Mouse (Mus musculus) heart, adult 2 months (tissue): ENCODE measurements around the gene Poglut1. TPM values are rescaled to one million over a fixed set of nuclear protein-coding genes. Genes with fewer than 3 reads are reported as not detected.

ENCODE experiments used
- DNase-seq, 2 experiments: peaks; one replicate each; pipeline ENCODE4 v3.0.0; 2021
- H3K27ac ChIP-seq: fragments of 200-600 bp; 2 replicates; pipeline ENCODE4 v1.8.1; 2022
- H3K27me3 ChIP-seq: fragments of 200-500 bp; 2 replicates; pipeline ENCODE4 v1.6.1; 2012; ENCODE audit warnings: mild to moderate bottlenecking, low read length, inconsistent platforms, mixed read lengths; ENCODE audit not compliant: control insufficient read depth, insufficient read depth
- H3K36me3 ChIP-seq: fragments of 200-500 bp; 2 replicates; pipeline ENCODE4 v1.6.1; 2012; ENCODE audit warnings: low read length, inconsistent platforms; ENCODE audit not compliant: control insufficient read depth, insufficient read depth
- H3K4me1 ChIP-seq: fragments of 200-500 bp; 2 replicates; pipeline ENCODE4 v1.6.1; 2011; ENCODE audit warnings: low read length; ENCODE audit not compliant: control insufficient read depth, insufficient read depth
- H3K4me3 ChIP-seq: fragments of 200-600 bp; 2 replicates; pipeline ENCODE4 v1.8.1; 2022
- H3K79me2 ChIP-seq: fragments of 200-500 bp; replicated peaks from 2 replicates; pipeline ENCODE4 v1.6.1; 2012; ENCODE audit warnings: mild to moderate bottlenecking, inconsistent platforms, low read length, moderate library complexity, mixed read lengths; ENCODE audit not compliant: control insufficient read depth, insufficient read depth
- H3K9ac ChIP-seq: fragments of 200-500 bp; 2 replicates; pipeline ENCODE4 v1.6.1; 2012; ENCODE audit warnings: low read depth, mild to moderate bottlenecking, control low read depth, inconsistent platforms, low read length, mixed read lengths
- CTCF ChIP-seq: fragments of 200-600 bp; IDR thresholded peaks from 2 replicates; pipeline ENCODE4 v1.8.1; 2022; ENCODE audit warnings: antibody characterized with exemption, mild to moderate bottlenecking, moderate library complexity
- EP300 ChIP-seq: fragments of 200-500 bp; IDR thresholded peaks from 2 replicates; pipeline ENCODE4 v1.6.1; 2011; ENCODE audit warnings: low read depth, low read length, control low read depth; ENCODE audit not compliant: insufficient read depth
- POLR2A ChIP-seq: fragments of 200-500 bp; IDR thresholded peaks from 2 replicates; pipeline ENCODE4 v1.6.1; 2011; ENCODE audit warnings: mild to moderate bottlenecking, low read depth, low read length, control low read depth; ENCODE audit not compliant: insufficient read depth
- WGBS: fragments of 180-500 bp; shearing (Covaris S2); methylation state at CpG from one replicate; pipeline ENCODE4 v1.1.7; 2018; 5-methylcytosine and 5-hydroxymethylcytosine counted together
- intact Hi-C: fragments of 180-260 bp; cut with DNase I; formaldehyde crosslinking; loops from one replicate; pipeline ENCODE4 v1.15.1; 2025
- polyA plus RNA-seq: library from polyadenylated mRNA; depleted of rRNA; stranded (reverse); fragments of >200 nt; gene quantifications from 2 replicates; pipeline ENCODE4 v1.2.3, GENCODE M21; 2012; rRNA removed
- total RNA-seq, 2 experiments: library from RNA; stranded (reverse); gene quantifications; 2 replicates each; pipeline ENCODE4 v1.2.3; 2021

Poglut1 gene
- total and polyA plus RNA-seq, 3 experiments = 10.8 to 12.9 (median 11.0) TPM

GRCm38 (mm10) chr16:38475681-38476311 lies 74.3 kb downstream of the Poglut1 start:
- intact Hi-C loops = loop anchor here (2.0 kb wide), 1 partner anchor 23 kb away; the partner anchor contains the start of gene Adprh
- Histone ChIP-seq H3K27me3 (no peaks in the 10 kb centered on the region), H3K4me1 (peaks cover 2% of the 10 kb centered on the region), H3K4me3 (no peak overlapping the region; the same call in 1 of the 2 replicates), H3K79me2 (no peaks in the 10 kb centered on the region), H3K36me3 (no peaks in the 10 kb centered on the region), H3K9ac (peak overlapping the region; percentile 81), H3K27ac (no peak overlapping the region; the same call in 1 of the 2 replicates)
- WGBS = 38% methylated on average over 4 of the region's 4 CpGs
- DNase-seq = no peak
- TF ChIP-seq CTCF (no peak), EP300 (no peak), POLR2A (no peak)

Other genes starting within 250 kb of the Poglut1 start
- not detected for gene Maats1, start 208.1 kb downstream of the Poglut1 start, total RNA-seq
- gene Maats1, start 208.1 kb downstream of the Poglut1 start, polyA plus RNA-seq = 0.20 TPM in 1 of 2 replicates, not detected in the other
- gene Cox17, start 203.3 kb downstream of the Poglut1 start, total RNA-seq = 100 to 1,000 TPM; 295 to 358 TPM
- 190 and 221 TPM in 2 replicates for gene Cox17, start 203.3 kb downstream of the Poglut1 start, polyA plus RNA-seq
- not detected for gene Gm21987, start 203.2 kb downstream of the Poglut1 start, total RNA-seq
- gene Gm21987, start 203.2 kb downstream of the Poglut1 start, polyA plus RNA-seq = not detected in 2 replicates
- gene Popdc2, start 188.0 kb downstream of the Poglut1 start, total RNA-seq = 100 to 1,000 TPM; 462 to 476 TPM
- gene Popdc2, start 188.0 kb downstream of the Poglut1 start, polyA plus RNA-seq = 695 and 745 TPM in 2 replicates
- 1 to 10 TPM; 6.8 to 8.8 TPM for gene Pla1a, start 117.1 kb downstream of the Poglut1 start, total RNA-seq
- 9.6 and 13.6 TPM in 2 replicates for gene Pla1a, start 117.1 kb downstream of the Poglut1 start, polyA plus RNA-seq
- 10 to 100 TPM; 23.4 to 25.2 TPM for gene Adprh, start 97.6 kb downstream of the Poglut1 start, total RNA-seq
- gene Adprh, start 97.6 kb downstream of the Poglut1 start, polyA plus RNA-seq = 21.0 and 27.9 TPM in 2 replicates
- gene Cd80, start 94.7 kb downstream of the Poglut1 start, total RNA-seq = under 1 TPM; 0.86 to 0.89 TPM
- 0.59 and 0.88 TPM in 2 replicates for gene Cd80, start 94.7 kb downstream of the Poglut1 start, polyA plus RNA-seq
- 10 to 100 TPM; 60.4 to 66.1 TPM for gene Timmdc1, start 27.6 kb downstream of the Poglut1 start, total RNA-seq
- gene Timmdc1, start 27.6 kb downstream of the Poglut1 start, polyA plus RNA-seq = 22.2 and 27.0 TPM in 2 replicates
- 10 to 100 TPM; 18.3 to 21.8 TPM for gene Tmem39a, start 8.4 kb upstream of the Poglut1 start, total RNA-seq
- 45.3 and 65.2 TPM in 2 replicates for gene Tmem39a, start 8.4 kb upstream of the Poglut1 start, polyA plus RNA-seq
- gene Arhgap31, start 163.0 kb upstream of the Poglut1 start, total RNA-seq = 10 to 100 TPM; 38.2 to 41.2 TPM
- gene Arhgap31, start 163.0 kb upstream of the Poglut1 start, polyA plus RNA-seq = 14.1 and 20.1 TPM in 2 replicates
- 10 to 100 TPM in 1 of 2 experiments, 1 to 10 TPM in 1; 8.1 to 13.2 TPM for gene B4galt4, start 192.0 kb upstream of the Poglut1 start, total RNA-seq
- 6.4 and 9.6 TPM in 2 replicates for gene B4galt4, start 192.0 kb upstream of the Poglut1 start, polyA plus RNA-seq